Mouse (Mus musculus) testis, adult 2 months (tissue): Measurements from ENCODE around the gene Gria2.

Experiments
- CTCF ChIP-seq: fragments of 200-500 bp; IDR thresholded peaks from 2 replicates; pipeline ENCODE4 v1.5.1; 2012; ENCODE audit warnings: low read depth, mild to moderate bottlenecking, inconsistent platforms, low read length, moderate library complexity; ENCODE audit not compliant: control insufficient read depth, insufficient read depth, insufficient replicate concordance
- POLR2A ChIP-seq: fragments of 200-500 bp; IDR thresholded peaks from 2 replicates; pipeline ENCODE4 v1.6.1; 2012; ENCODE audit warnings: low read depth, mild to moderate bottlenecking, inconsistent platforms, low read length, moderate library complexity; ENCODE audit not compliant: control insufficient read depth

DNA sequence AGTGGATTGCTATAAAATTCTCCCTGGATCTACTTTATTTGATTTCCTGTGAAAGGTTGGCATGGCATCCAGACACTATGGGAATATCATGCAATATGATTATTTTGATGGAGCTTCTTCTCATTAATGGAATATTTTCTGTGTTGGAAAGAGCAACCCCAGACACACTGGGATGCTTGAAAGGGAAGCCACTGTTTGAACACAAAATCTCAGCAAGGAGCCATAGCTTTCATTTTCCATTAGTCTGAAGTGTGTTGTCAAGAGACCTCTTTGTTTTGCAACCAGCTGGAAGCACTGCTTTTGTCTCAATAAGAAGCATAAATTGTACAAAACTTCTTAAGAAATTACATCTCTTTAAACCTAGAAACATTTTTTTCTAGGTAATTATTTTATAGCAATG, 51.8 kb downstream of the Gria2 start:
- no peak for TF ChIP-seq CTCF
- TF ChIP-seq POLR2A, result no peak
